Mouse (Mus musculus) thymus, adult 2 months (tissue): ENCODE results near the gene Lyrm1.

Experiments used
- CTCF ChIP-seq: fragments of 200-500 bp; IDR thresholded peaks from 2 replicates; pipeline ENCODE4 v1.5.1; 2012; ENCODE audit warnings: mild to moderate bottlenecking, control low read depth, low read length, moderate library complexity, borderline replicate concordance; ENCODE audit not compliant: control insufficient read depth, poor library complexity, insufficient read depth; ENCODE audit errors: extremely low read depth
- POLR2A ChIP-seq: fragments of 200-500 bp; IDR thresholded peaks from 2 replicates; pipeline ENCODE4 v1.6.1; 2012; ENCODE audit warnings: mild to moderate bottlenecking, low read length, control low read depth, moderate library complexity; ENCODE audit not compliant: control insufficient read depth, poor library complexity, insufficient read depth; ENCODE audit errors: extremely low read depth

DNA sequence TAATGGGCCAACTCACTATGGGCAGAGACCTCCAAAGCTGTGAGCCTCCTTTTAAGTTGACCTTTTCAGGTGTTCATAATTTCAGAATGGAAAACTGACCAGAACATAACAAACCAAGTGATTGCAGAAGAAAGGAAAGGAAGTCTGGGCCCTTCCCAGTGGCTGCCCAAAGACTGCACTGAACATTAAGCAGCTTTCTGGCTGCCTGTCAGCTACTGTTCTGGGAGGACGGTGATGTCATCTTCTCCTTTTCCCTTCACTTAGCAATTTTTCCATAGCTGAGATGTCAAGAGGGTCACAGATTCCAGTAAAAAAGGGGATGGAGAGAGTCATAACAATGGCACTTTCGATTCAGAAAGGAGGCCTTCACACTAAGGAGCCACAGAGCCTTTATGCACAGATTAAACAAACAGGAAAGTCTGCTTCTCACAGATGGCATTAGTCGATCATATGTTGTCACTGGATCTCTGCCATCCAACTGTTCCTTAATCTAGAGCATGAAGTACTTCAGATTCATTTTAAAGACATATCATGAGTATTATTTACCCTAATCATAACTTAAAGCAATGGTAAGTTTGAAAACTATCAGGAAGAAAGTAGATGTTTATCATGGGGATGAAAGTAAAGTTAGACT lies 89.7 kb downstream of the Lyrm1 start:
- TF ChIP-seq CTCF (no peak), POLR2A (no peak)
